Mouse (Mus musculus) small intestine, adult 2 months (tissue): ENCODE results near the gene Lrch1. TPM values are rescaled to one million over a fixed set of nuclear protein-coding genes. Genes with fewer than 3 reads are reported as not detected.
A peak's percentile ranks its signal among the peaks of the same experiment; 100 is the strongest.

ENCODE experiments used
- H3K27ac ChIP-seq: fragments of 200-500 bp; 2 replicates; pipeline ENCODE4 v1.5.1; 2012; ENCODE audit warnings: low read depth, low read length, control low read depth, inconsistent platforms; ENCODE audit not compliant: insufficient read depth
- H3K27me3 ChIP-seq: fragments of 200-500 bp; 2 replicates; pipeline ENCODE4 v1.6.1; 2012; ENCODE audit warnings: mild to moderate bottlenecking, moderate library complexity, low read length, inconsistent platforms; ENCODE audit not compliant: control insufficient read depth, insufficient read depth
- H3K36me3 ChIP-seq: fragments of 200-500 bp; 2 replicates; pipeline ENCODE4 v1.6.1; 2012; ENCODE audit warnings: mild to moderate bottlenecking, low read length, control low read depth, inconsistent platforms; ENCODE audit not compliant: control insufficient read depth, insufficient read depth
- H3K4me1 ChIP-seq: fragments of 200-500 bp; 2 replicates; pipeline ENCODE4 v1.6.1; 2012; ENCODE audit warnings: low read length, inconsistent platforms, mixed read lengths; ENCODE audit not compliant: control insufficient read depth, insufficient read depth, insufficient read length
- H3K4me3 ChIP-seq: fragments of 200-500 bp; 2 replicates; pipeline ENCODE4 v1.5.1; 2012; ENCODE audit warnings: low read depth, mild to moderate bottlenecking, control low read depth, inconsistent platforms, low read length, moderate library complexity
- CTCF ChIP-seq: fragments of 200-500 bp; IDR thresholded peaks from 2 replicates; pipeline ENCODE4 v1.5.1; 2012; ENCODE audit warnings: low read depth, mild to moderate bottlenecking, control low read depth, inconsistent platforms, low read length, moderate library complexity, mixed read lengths; ENCODE audit not compliant: insufficient replicate concordance, insufficient read length; ENCODE audit errors: extremely low read depth
- POLR2A ChIP-seq: fragments of 200-500 bp; IDR thresholded peaks from 2 replicates; pipeline ENCODE4 v1.6.1; 2012; ENCODE audit warnings: low read depth, mild to moderate bottlenecking, control low read depth, inconsistent platforms, low read length, moderate library complexity
- WGBS: fragments of 180-500 bp; shearing (Covaris S2); methylation state at CpG from one replicate; pipeline ENCODE4 v1.1.7; 2018; 5-methylcytosine and 5-hydroxymethylcytosine counted together
- polyA plus RNA-seq: library from polyadenylated mRNA; depleted of rRNA; stranded (reverse); fragments of >200 nt; gene quantifications from 2 replicates; pipeline ENCODE4 v1.2.3, GENCODE M21; 2012

The Lrch1 gene
- polyA plus RNA-seq, 1 experiment: 6.1 TPM

- H3K27me3 ChIP-seq: no peaks in the 10 kb centered on the region
- no peak overlapping the region for H3K4me3 ChIP-seq
- H3K36me3 ChIP-seq: no peaks in the 10 kb centered on the region
- TF ChIP-seq CTCF (no peak), POLR2A (no peak)
- H3K4me1 ChIP-seq: peaks cover 17% of the 10 kb centered on the region
- 82% methylated on average over 7 of the region's 7 CpGs for WGBS
- no peak overlapping the region for H3K27ac ChIP-seq
Measured at GRCm38 (mm10) chr14:74941591-74941990, 6.1 kb downstream of the Lrch1 start.

- no peak for TF ChIP-seq CTCF
- no peak for TF ChIP-seq POLR2A
- H3K27ac ChIP-seq: no peak overlapping the region
- no peaks in the 10 kb centered on the region for H3K36me3 ChIP-seq
- H3K4me3 ChIP-seq: no peak overlapping the region
- WGBS: 75% methylated on average over 4 of the region's 4 CpGs
- H3K27me3 ChIP-seq: no peaks in the 10 kb centered on the region
- H3K4me1 ChIP-seq: peaks cover 19% of the 10 kb centered on the region
Measured at GRCm38 (mm10) chr14:74940741-74941140, 6.9 kb downstream of the Lrch1 start.

- H3K4me3 ChIP-seq: no peak overlapping the region
- H3K36me3 ChIP-seq: no peaks in the 10 kb centered on the region
- H3K27me3 ChIP-seq: no peaks in the 10 kb centered on the region
- no peak for TF ChIP-seq POLR2A
- no peak for TF ChIP-seq CTCF
- peaks cover 16% of the 10 kb centered on the region for H3K4me1 ChIP-seq
- 75% methylated on average over 9 of the region's 9 CpGs for WGBS
- H3K27ac ChIP-seq: peak overlapping the region; percentile 47
Measured at GRCm38 (mm10) chr14:74939355-74939754, 8.3 kb downstream of the Lrch1 start.

- H3K27me3 ChIP-seq: no peaks in the 10 kb centered on the region
- 86% methylated on average over 3 of the region's 3 CpGs for WGBS
- peak overlapping the region; percentile 47 for H3K27ac ChIP-seq
- no peaks in the 10 kb centered on the region for H3K36me3 ChIP-seq
- TF ChIP-seq POLR2A: no peak
- no peak for TF ChIP-seq CTCF
- no peak overlapping the region for H3K4me3 ChIP-seq
- peaks cover 15% of the 10 kb centered on the region for H3K4me1 ChIP-seq
Measured at GRCm38 (mm10) chr14:74938896-74939295, 8.8 kb downstream of the Lrch1 start.

- WGBS: 65% methylated on average over 2 of the region's 2 CpGs
- H3K36me3 ChIP-seq: 0 out of 2 replicates have a peak, but pooled peaks cover 1% of the 10 kb centered on the region
Measured at GRCm38 (mm10) chr14:74936557-74937261, 11.0 kb downstream of the Lrch1 start.

GRCm38 (mm10) chr14:74935111-74935510, 12.6 kb downstream of the Lrch1 start:
- Histone ChIP-seq H3K4me3 (no peak overlapping the region), H3K36me3 (0 out of 2 replicates have a peak, but pooled peaks cover 1% of the 10 kb centered on the region), H3K27me3 (no peaks in the 10 kb centered on the region), H3K27ac (no peak overlapping the region), H3K4me1 (peaks cover 4% of the 10 kb centered on the region)
- WGBS: 92% methylated on average over 6 of the region's 6 CpGs
- TF ChIP-seq POLR2A (no peak), CTCF (no peak)

More at GRCm38 (mm10) chr14:74936557-74937261, 11.0 kb downstream of the Lrch1 start:
- no peaks in the 10 kb centered on the region for H3K27me3 ChIP-seq
- TF ChIP-seq CTCF: no peak
- peak overlapping the region; percentile 31; the same call in 1 of the 2 replicates for H3K27ac ChIP-seq
- H3K4me3 ChIP-seq: no peak overlapping the region
- peaks cover 9% of the 10 kb centered on the region for H3K4me1 ChIP-seq

- no peak for TF ChIP-seq CTCF
- TF ChIP-seq POLR2A: no peak
- Histone ChIP-seq H3K27me3 (no peaks in the 10 kb centered on the region), H3K4me3 (no peak overlapping the region), H3K36me3 (0 out of 2 replicates have a peak, but pooled peaks cover 1% of the 10 kb centered on the region), H3K27ac (no peak overlapping the region), H3K4me1 (peaks cover 2% of the 10 kb centered on the region; the same call in 1 of the 2 replicates)
- WGBS: 67% methylated on average over 14 of the region's 14 CpGs
Measured at GRCm38 (mm10) chr14:74933960-74934710, 13.5 kb downstream of the Lrch1 start.
